Mouse (Mus musculus): ENCODE results near the gene Rcn2. TPM values are rescaled to one million over a fixed set of nuclear protein-coding genes. Genes with fewer than 3 reads are reported as not detected.

Gene Rcn2
- polyA plus RNA-seq, 1 experiment, result 82.3 TPM

DNA sequence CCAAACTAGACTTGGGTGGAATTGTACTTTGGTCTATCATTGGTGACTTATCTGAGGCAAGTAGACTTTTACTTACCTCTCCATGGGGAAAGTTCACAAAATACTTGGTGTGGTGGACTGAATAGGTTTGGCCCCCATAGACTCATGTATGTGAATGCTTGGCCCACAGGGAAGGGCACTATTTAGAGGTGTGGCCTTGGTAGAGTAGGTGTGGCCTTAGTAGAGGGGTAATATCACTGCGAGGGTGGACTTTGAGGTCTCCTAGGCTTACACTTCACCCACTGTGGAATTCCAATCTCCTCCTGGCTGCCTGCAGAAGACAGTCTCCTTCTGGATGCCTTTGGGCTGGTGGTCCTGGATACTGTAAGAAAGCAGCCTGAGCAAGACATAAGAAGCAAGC, 27.0 kb downstream of the Rcn2 start:
- no peak for TF ChIP-seq CTCF (IDR thresholded peaks at IDR 0.05; ENCODE audit: low read depth, low read length)
- no peak for TF ChIP-seq EP300 (IDR thresholded peaks at IDR 0.05; ENCODE audit: insufficient read depth, low read depth, low read length)
- TF ChIP-seq POLR2A (IDR thresholded peaks at IDR 0.05; ENCODE audit: insufficient read depth, low read length), result no peak
- H3K27ac ChIP-seq (ENCODE audit: insufficient read depth, low read length), result no peak overlapping the region
- no peaks in the 10 kb centered on the region for H3K36me3 ChIP-seq (ENCODE audit: control insufficient read depth, insufficient read depth, low read length, poor library complexity, severe bottlenecking)
- no peak overlapping the region for H3K9ac ChIP-seq (ENCODE audit: low read depth, poor library complexity, severe bottlenecking)
- no peak overlapping the region for H3K4me3 ChIP-seq (ENCODE audit: low read depth, low read length)
- no peaks in the 10 kb centered on the region for H3K9me3 ChIP-seq (replicated peaks; ENCODE audit: control insufficient read depth, insufficient read depth, low read length, poor library complexity, severe bottlenecking)
- H3K27me3 ChIP-seq (ENCODE audit: control insufficient read depth, insufficient read depth, low read length, poor library complexity, severe bottlenecking), result no peaks in the 10 kb centered on the region
- peaks cover 5% of the 10 kb centered on the region for H3K4me1 ChIP-seq (ENCODE audit: control insufficient read depth, insufficient read depth, low read length)

DNA sequence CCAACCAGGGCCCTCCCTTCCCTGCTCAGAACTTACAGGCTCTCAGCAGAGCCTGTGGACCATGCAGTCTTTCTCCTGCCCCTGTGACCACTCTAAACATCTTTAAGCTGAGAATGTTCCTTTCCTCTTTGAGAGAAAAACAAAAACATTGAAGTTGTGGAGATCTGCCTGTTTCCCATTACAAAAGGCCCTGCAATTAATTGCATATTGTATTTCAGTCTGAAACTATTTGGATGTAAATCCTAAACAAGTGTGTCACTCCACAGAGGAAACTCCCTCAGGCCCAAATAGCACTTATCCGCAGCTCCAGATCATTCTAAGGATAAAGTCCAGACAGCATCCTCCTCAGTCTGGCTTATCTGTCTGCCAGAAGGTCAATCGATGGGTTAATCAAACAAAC, 31.2 kb downstream of the Rcn2 start:
- no peaks in the 10 kb centered on the region for H3K36me3 ChIP-seq (ENCODE audit: control insufficient read depth, insufficient read depth, low read length, poor library complexity, severe bottlenecking)
- peak overlapping the region; percentile 46; the same call in 1 of the 2 replicates for H3K27ac ChIP-seq (ENCODE audit: insufficient read depth, low read length)
- peaks cover 5% of the 10 kb centered on the region for H3K4me1 ChIP-seq (ENCODE audit: control insufficient read depth, insufficient read depth, low read length)

DNA sequence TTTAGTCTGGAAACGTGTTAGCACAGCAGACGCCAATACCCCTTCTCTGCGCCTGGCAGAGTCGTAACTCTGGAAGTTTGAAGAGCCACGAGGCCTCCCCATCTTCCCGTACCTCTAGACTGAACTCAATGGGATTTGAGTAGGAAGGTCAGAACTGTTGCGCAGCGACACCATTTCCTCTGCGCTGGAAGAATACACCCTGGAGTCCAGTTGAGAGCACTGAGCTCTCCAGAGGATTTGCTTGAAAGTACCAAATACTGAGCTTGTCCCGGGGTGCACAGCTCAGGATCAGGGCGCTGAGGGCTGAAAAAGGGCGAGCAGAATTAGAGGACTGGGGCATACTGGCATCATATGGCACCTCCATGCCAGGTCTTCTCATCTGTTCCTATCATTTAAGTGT, 33.2 kb downstream of the Rcn2 start:
- H3K27me3 ChIP-seq (ENCODE audit: control insufficient read depth, insufficient read depth, low read length, poor library complexity, severe bottlenecking), result no peaks in the 10 kb centered on the region
- H3K9me3 ChIP-seq (replicated peaks; ENCODE audit: control insufficient read depth, insufficient read depth, low read length, poor library complexity, severe bottlenecking), result no peaks in the 10 kb centered on the region
- peaks cover 5% of the 10 kb centered on the region for H3K4me1 ChIP-seq (ENCODE audit: control insufficient read depth, insufficient read depth, low read length)
- peak overlapping the region; percentile 30 for H3K9ac ChIP-seq (ENCODE audit: low read depth, poor library complexity, severe bottlenecking)
- H3K36me3 ChIP-seq (ENCODE audit: control insufficient read depth, insufficient read depth, low read length, poor library complexity, severe bottlenecking), result no peaks in the 10 kb centered on the region
- TF ChIP-seq EP300 (IDR thresholded peaks at IDR 0.05; ENCODE audit: insufficient read depth, low read depth, low read length) (no peak), CTCF (IDR thresholded peaks at IDR 0.05; ENCODE audit: low read depth, low read length) (no peak), POLR2A (IDR thresholded peaks at IDR 0.05; ENCODE audit: insufficient read depth, low read length) (peak; percentile 52)
- peak overlapping the region; percentile 82 for H3K4me3 ChIP-seq (ENCODE audit: low read depth, low read length)
- peak overlapping the region; percentile 89 for H3K27ac ChIP-seq (ENCODE audit: insufficient read depth, low read length)

More for the DNA sequence above, 31.2 kb downstream of the Rcn2 start:
- H3K27me3 ChIP-seq (ENCODE audit: control insufficient read depth, insufficient read depth, low read length, poor library complexity, severe bottlenecking), result no peaks in the 10 kb centered on the region
- no peak for TF ChIP-seq CTCF (IDR thresholded peaks at IDR 0.05; ENCODE audit: low read depth, low read length)
- TF ChIP-seq POLR2A (IDR thresholded peaks at IDR 0.05; ENCODE audit: insufficient read depth, low read length), result no peak
- no peak for TF ChIP-seq EP300 (IDR thresholded peaks at IDR 0.05; ENCODE audit: insufficient read depth, low read depth, low read length)
- H3K9me3 ChIP-seq (replicated peaks; ENCODE audit: control insufficient read depth, insufficient read depth, low read length, poor library complexity, severe bottlenecking), result no peaks in the 10 kb centered on the region
- no peak overlapping the region for H3K4me3 ChIP-seq (ENCODE audit: low read depth, low read length)
- H3K9ac ChIP-seq (ENCODE audit: low read depth, poor library complexity, severe bottlenecking), result no peak overlapping the region

DNA sequence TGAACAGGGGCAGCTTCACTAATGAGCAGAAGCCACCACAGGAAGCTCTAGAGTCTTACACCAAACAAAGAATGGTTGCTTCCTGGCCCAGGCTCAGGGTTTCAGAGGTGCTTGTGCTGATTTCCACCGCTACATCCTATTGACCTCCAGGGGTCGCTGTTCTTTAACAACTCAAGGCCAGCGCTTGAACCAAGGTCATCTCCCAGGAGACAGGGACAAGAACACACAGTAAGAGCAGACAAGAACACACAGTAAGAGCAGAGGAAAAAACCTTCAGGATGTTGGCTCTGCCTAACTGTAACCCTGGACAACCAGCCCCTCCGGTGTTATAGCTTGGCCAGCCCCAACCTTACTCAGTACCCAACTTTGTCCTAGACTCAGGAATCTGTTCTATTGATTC, 33.6 kb downstream of the Rcn2 start:
- H3K27me3 ChIP-seq (ENCODE audit: control insufficient read depth, insufficient read depth, low read length, poor library complexity, severe bottlenecking), result no peaks in the 10 kb centered on the region

DNA sequence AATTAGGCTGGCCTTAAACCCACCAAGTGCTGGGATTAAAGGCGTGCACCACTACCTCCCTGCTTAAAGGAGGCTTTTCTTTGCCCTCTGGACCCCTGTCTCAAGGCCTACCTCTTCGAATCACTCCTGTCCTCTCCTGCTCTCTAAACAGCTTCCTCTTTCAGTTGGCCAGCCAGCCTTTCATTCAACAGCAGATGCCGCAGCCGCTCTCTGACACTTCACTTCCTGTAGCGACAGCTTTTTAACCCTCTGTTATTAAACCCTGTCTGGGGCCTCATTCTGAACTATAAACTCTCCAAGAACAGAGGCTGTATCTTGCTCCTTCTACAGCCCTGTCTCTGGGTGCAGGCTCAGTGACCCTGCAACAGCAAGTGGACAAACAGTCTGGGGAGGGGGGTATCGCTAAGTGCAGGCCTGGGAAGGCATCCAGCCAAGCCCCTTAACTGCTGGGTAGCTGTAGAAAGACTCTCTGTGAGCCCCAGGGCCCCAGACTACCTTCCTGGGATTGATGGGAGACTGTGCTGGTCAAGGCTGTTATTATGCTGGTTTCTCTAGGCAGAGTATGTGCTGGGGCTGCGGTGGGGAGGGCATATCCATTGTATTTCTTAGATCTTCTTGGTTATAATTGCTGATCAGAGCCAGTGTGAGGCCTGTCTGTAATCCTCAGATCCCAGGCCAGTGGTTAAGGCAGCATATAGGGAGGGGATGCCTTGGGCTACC, 34.4 kb downstream of the Rcn2 start:
- H3K4me1 ChIP-seq (ENCODE audit: control insufficient read depth, insufficient read depth, low read length), result peaks cover 5% of the 10 kb centered on the region
- peak overlapping the region; percentile 27 for H3K27ac ChIP-seq (ENCODE audit: insufficient read depth, low read length)
- H3K27me3 ChIP-seq (ENCODE audit: control insufficient read depth, insufficient read depth, low read length, poor library complexity, severe bottlenecking), result no peaks in the 10 kb centered on the region
- H3K36me3 ChIP-seq (ENCODE audit: control insufficient read depth, insufficient read depth, low read length, poor library complexity, severe bottlenecking), result no peaks in the 10 kb centered on the region
- no peak overlapping the region for H3K9ac ChIP-seq (ENCODE audit: low read depth, poor library complexity, severe bottlenecking)
- H3K9me3 ChIP-seq (replicated peaks; ENCODE audit: control insufficient read depth, insufficient read depth, low read length, poor library complexity, severe bottlenecking), result no peaks in the 10 kb centered on the region
- TF ChIP-seq EP300 (IDR thresholded peaks at IDR 0.05; ENCODE audit: insufficient read depth, low read depth, low read length) (no peak), CTCF (IDR thresholded peaks at IDR 0.05; ENCODE audit: low read depth, low read length) (no peak), POLR2A (IDR thresholded peaks at IDR 0.05; ENCODE audit: insufficient read depth, low read length) (no peak)
- no peak overlapping the region for H3K4me3 ChIP-seq (ENCODE audit: low read depth, low read length)

More for the DNA sequence above, 33.6 kb downstream of the Rcn2 start:
- Histone ChIP-seq H3K9me3 (replicated peaks; ENCODE audit: control insufficient read depth, insufficient read depth, low read length, poor library complexity, severe bottlenecking) (no peaks in the 10 kb centered on the region), H3K36me3 (ENCODE audit: control insufficient read depth, insufficient read depth, low read length, poor library complexity, severe bottlenecking) (no peaks in the 10 kb centered on the region), H3K9ac (ENCODE audit: low read depth, poor library complexity, severe bottlenecking) (peak overlapping the region; percentile 30), H3K27ac (ENCODE audit: insufficient read depth, low read length) (peak overlapping the region; percentile 89), H3K4me3 (ENCODE audit: low read depth, low read length) (peak overlapping the region; percentile 82), H3K4me1 (ENCODE audit: control insufficient read depth, insufficient read depth, low read length) (peaks cover 5% of the 10 kb centered on the region)
- no peak for TF ChIP-seq EP300 (IDR thresholded peaks at IDR 0.05; ENCODE audit: insufficient read depth, low read depth, low read length)
- TF ChIP-seq CTCF (IDR thresholded peaks at IDR 0.05; ENCODE audit: low read depth, low read length), result peak; percentile 73
- TF ChIP-seq POLR2A (IDR thresholded peaks at IDR 0.05; ENCODE audit: insufficient read depth, low read length), result no peak

DNA sequence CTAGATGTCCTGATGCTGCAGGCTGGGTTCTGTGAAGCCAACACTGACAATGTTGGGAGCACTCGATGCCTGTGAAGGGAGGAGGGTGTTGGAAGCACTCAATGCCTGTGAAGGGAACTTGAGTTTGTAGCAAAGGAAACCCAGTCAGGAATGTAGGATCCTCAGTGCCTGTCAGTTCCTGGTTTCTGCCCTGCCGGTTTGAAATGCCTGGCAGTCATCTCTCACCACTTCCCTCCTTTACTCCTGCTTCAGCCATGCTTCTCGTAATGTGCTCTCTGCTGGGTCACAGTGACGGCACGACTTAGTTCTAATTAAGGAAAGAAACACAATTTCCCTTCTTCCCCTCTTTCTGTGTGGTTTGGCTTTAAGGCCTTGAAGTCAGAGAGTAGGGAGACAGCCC, 37.9 kb downstream of the Rcn2 start:
- H3K4me3 ChIP-seq (ENCODE audit: low read depth, low read length), result no peak overlapping the region
- H3K9me3 ChIP-seq (replicated peaks; ENCODE audit: control insufficient read depth, insufficient read depth, low read length, poor library complexity, severe bottlenecking), result no peaks in the 10 kb centered on the region
- no peaks in the 10 kb centered on the region for H3K27me3 ChIP-seq (ENCODE audit: control insufficient read depth, insufficient read depth, low read length, poor library complexity, severe bottlenecking)
- no peak overlapping the region for H3K27ac ChIP-seq (ENCODE audit: insufficient read depth, low read length)
- H3K9ac ChIP-seq (ENCODE audit: low read depth, poor library complexity, severe bottlenecking), result no peak overlapping the region
- TF ChIP-seq CTCF (IDR thresholded peaks at IDR 0.05; ENCODE audit: low read depth, low read length) (no peak), POLR2A (IDR thresholded peaks at IDR 0.05; ENCODE audit: insufficient read depth, low read length) (no peak), EP300 (IDR thresholded peaks at IDR 0.05; ENCODE audit: insufficient read depth, low read depth, low read length) (no peak)
- H3K4me1 ChIP-seq (ENCODE audit: control insufficient read depth, insufficient read depth, low read length), result no peaks in the 10 kb centered on the region
- H3K36me3 ChIP-seq (ENCODE audit: control insufficient read depth, insufficient read depth, low read length, poor library complexity, severe bottlenecking), result no peaks in the 10 kb centered on the region

Measured in ES-Bruce4 (cell line).